Mouse (Mus musculus) embryonic fibroblast, embryonic 13.5 days (primary cell): ENCODE results near the gene Tex11.

Experiments used
- CTCF ChIP-seq: IDR thresholded peaks from 2 replicates; pipeline ENCODE4 v1.5.1; 2011; ENCODE audit warnings: mild to moderate bottlenecking, control low read depth, low read length, moderate library complexity, borderline replicate concordance; ENCODE audit not compliant: insufficient read depth
- POLR2A ChIP-seq: IDR thresholded peaks from 2 replicates; pipeline ENCODE4 v1.6.1; 2011; ENCODE audit warnings: low read depth, mild to moderate bottlenecking, control low read depth, low read length, moderate library complexity

GRCm38 (mm10) chrX:101063503-101063902, 4.0 kb upstream of the Tex11 start:
- TF ChIP-seq CTCF (no peak), POLR2A (no peak)
